Mouse (Mus musculus): Measurements from ENCODE around the gene Tldc2. TPM values are rescaled to one million over a fixed set of nuclear protein-coding genes. Genes with fewer than 3 reads are reported as not detected.

The Tldc2 gene
- total and polyA plus RNA-seq, 2 experiments from 2014 or later = not detected

GRCm38 (mm10) chr2:157136646-157137045 lies 49.8 kb downstream of the Tldc2 start:
- Histone ChIP-seq H3K27ac (ENCODE audit: low read depth) (no peak overlapping the region), H3K4me3 (ENCODE audit: low read depth, low read length) (no peak overlapping the region), H3K9ac (replicated peaks; ENCODE audit: low read depth, low read length) (no peak overlapping the region), H3K4me1 (ENCODE audit: control insufficient read depth, insufficient read depth) (0 out of 2 replicates have a peak, but pooled peaks cover 4% of the 10 kb centered on the region), H3K36me3 (replicated peaks; ENCODE audit: control insufficient read depth, insufficient read depth, low read length) (no peaks in the 10 kb centered on the region), H3K9me3 (replicated peaks; ENCODE audit: control insufficient read depth, low read length) (no peaks in the 10 kb centered on the region; the same call in 1 of the 2 replicates), H3K27me3 (ENCODE audit: control insufficient read depth, insufficient read depth, low read length) (no peaks in the 10 kb centered on the region), H3K4me2 (ENCODE audit: low read depth, low read length) (no peak overlapping the region)
- no peak for TF ChIP-seq EP300 (IDR thresholded peaks at IDR 0.05; ENCODE audit: low read depth)
- TF ChIP-seq CTCF (IDR thresholded peaks at IDR 0.05; ENCODE audit: low read depth) = no peak
- ATAC-seq (ENCODE audit: insufficient read depth, low read depth) (no peak), DNase-seq (ENCODE audit: low spot score) (no peak)
- WGBS = 78% methylated on average over 2 of the region's 2 CpGs

- no peak overlapping the region for H3K27ac ChIP-seq (ENCODE audit: low read depth)
- no peak for TF ChIP-seq EP300 (IDR thresholded peaks at IDR 0.05; ENCODE audit: low read depth)
- TF ChIP-seq CTCF (IDR thresholded peaks at IDR 0.05; ENCODE audit: low read depth) = no peak
- H3K36me3 ChIP-seq (replicated peaks; ENCODE audit: control insufficient read depth, insufficient read depth, low read length) = no peaks in the 10 kb centered on the region
- no peak overlapping the region for H3K4me3 ChIP-seq (ENCODE audit: low read depth, low read length)
- 0 out of 2 replicates have a peak, but pooled peaks cover 4% of the 10 kb centered on the region for H3K4me1 ChIP-seq (ENCODE audit: control insufficient read depth, insufficient read depth)
- no peak overlapping the region for H3K4me2 ChIP-seq (ENCODE audit: low read depth, low read length)
- H3K27me3 ChIP-seq (ENCODE audit: control insufficient read depth, insufficient read depth, low read length) = no peaks in the 10 kb centered on the region
- ATAC-seq (ENCODE audit: insufficient read depth, low read depth) (no peak), DNase-seq (ENCODE audit: low spot score) (no peak)
- H3K9me3 ChIP-seq (replicated peaks; ENCODE audit: control insufficient read depth, low read length) = no peaks in the 10 kb centered on the region; the same call in 1 of the 2 replicates
- no peak overlapping the region for H3K9ac ChIP-seq (replicated peaks; ENCODE audit: low read depth, low read length)
- WGBS = 85% methylated on average over 9 of the region's 9 CpGs
These were observed 51.3 kb downstream of the Tldc2 start for GRCm38 (mm10) chr2:157137959-157138731.

- TF ChIP-seq CTCF (IDR thresholded peaks at IDR 0.05; ENCODE audit: low read depth) = no peak
- no peak for TF ChIP-seq EP300 (IDR thresholded peaks at IDR 0.05; ENCODE audit: low read depth)
- H3K36me3 ChIP-seq (replicated peaks; ENCODE audit: control insufficient read depth, insufficient read depth, low read length) = no peaks in the 10 kb centered on the region
- no peak overlapping the region for H3K4me2 ChIP-seq (ENCODE audit: low read depth, low read length)
- 0 out of 2 replicates have a peak, but pooled peaks cover 1% of the 10 kb centered on the region for H3K4me1 ChIP-seq (ENCODE audit: control insufficient read depth, insufficient read depth)
- no peaks in the 10 kb centered on the region for H3K27me3 ChIP-seq (ENCODE audit: control insufficient read depth, insufficient read depth, low read length)
- H3K9me3 ChIP-seq (replicated peaks; ENCODE audit: control insufficient read depth, low read length) = no peaks in the 10 kb centered on the region; the same call in 1 of the 2 replicates
- WGBS = 75% methylated on average over 5 of the region's 5 CpGs
- no peak overlapping the region for H3K27ac ChIP-seq (ENCODE audit: low read depth)
- DNase-seq (ENCODE audit: low spot score) = no peak
- H3K4me3 ChIP-seq (ENCODE audit: low read depth, low read length) = no peak overlapping the region
- no peak for ATAC-seq (ENCODE audit: insufficient read depth, low read depth)
- no peak overlapping the region for H3K9ac ChIP-seq (replicated peaks; ENCODE audit: low read depth, low read length)
These were observed 52.0 kb downstream of the Tldc2 start for GRCm38 (mm10) chr2:157138808-157139207.

GRCm38 (mm10) chr2:157139251-157139802 lies 52.5 kb downstream of the Tldc2 start:
- no peak overlapping the region for H3K27ac ChIP-seq (ENCODE audit: low read depth)
- H3K9me3 ChIP-seq (replicated peaks; ENCODE audit: control insufficient read depth, low read length) = no peaks in the 10 kb centered on the region; the same call in 1 of the 2 replicates
- no peaks in the 10 kb centered on the region for H3K36me3 ChIP-seq (replicated peaks; ENCODE audit: control insufficient read depth, insufficient read depth, low read length)
- no peak overlapping the region for H3K4me3 ChIP-seq (ENCODE audit: low read depth, low read length)
- ATAC-seq (ENCODE audit: insufficient read depth, low read depth) (no peak), DNase-seq (ENCODE audit: low spot score) (no peak)
- no peak overlapping the region for H3K4me2 ChIP-seq (ENCODE audit: low read depth, low read length)
- H3K27me3 ChIP-seq (ENCODE audit: control insufficient read depth, insufficient read depth, low read length) = no peaks in the 10 kb centered on the region
- no peak overlapping the region for H3K9ac ChIP-seq (replicated peaks; ENCODE audit: low read depth, low read length)
- WGBS = 67% methylated on average over 5 of the region's 5 CpGs
- no peaks in the 10 kb centered on the region for H3K4me1 ChIP-seq (ENCODE audit: control insufficient read depth, insufficient read depth)
- TF ChIP-seq CTCF (IDR thresholded peaks at IDR 0.05; ENCODE audit: low read depth) = no peak
- no peak for TF ChIP-seq EP300 (IDR thresholded peaks at IDR 0.05; ENCODE audit: low read depth)

- ATAC-seq (ENCODE audit: insufficient read depth, low read depth) (no peak), DNase-seq (ENCODE audit: low spot score) (no peak)
- TF ChIP-seq EP300 (IDR thresholded peaks at IDR 0.05; ENCODE audit: low read depth) (no peak), CTCF (IDR thresholded peaks at IDR 0.05; ENCODE audit: low read depth) (no peak)
- no peaks in the 10 kb centered on the region; the same call in 1 of the 2 replicates for H3K9me3 ChIP-seq (replicated peaks; ENCODE audit: control insufficient read depth, low read length)
- H3K4me1 ChIP-seq (ENCODE audit: control insufficient read depth, insufficient read depth) = no peaks in the 10 kb centered on the region
- no peaks in the 10 kb centered on the region for H3K27me3 ChIP-seq (ENCODE audit: control insufficient read depth, insufficient read depth, low read length)
- H3K27ac ChIP-seq (ENCODE audit: low read depth) = no peak overlapping the region
- H3K4me2 ChIP-seq (ENCODE audit: low read depth, low read length) = no peak overlapping the region
- peaks cover 11% of the 10 kb centered on the region; the same call in 1 of the 2 replicates for H3K36me3 ChIP-seq (replicated peaks; ENCODE audit: control insufficient read depth, insufficient read depth, low read length)
- whole genome bisulfite sequencing = 74% methylated on average over 4 of the region's 4 CpGs
- H3K9ac ChIP-seq (replicated peaks; ENCODE audit: low read depth, low read length) = no peak overlapping the region
- no peak overlapping the region for H3K4me3 ChIP-seq (ENCODE audit: low read depth, low read length)
These were observed 55.1 kb downstream of the Tldc2 start for GRCm38 (mm10) chr2:157141962-157142361.
